ENCODE assay signal across 7 mouse cellular contexts in the genomic region with DNA sequence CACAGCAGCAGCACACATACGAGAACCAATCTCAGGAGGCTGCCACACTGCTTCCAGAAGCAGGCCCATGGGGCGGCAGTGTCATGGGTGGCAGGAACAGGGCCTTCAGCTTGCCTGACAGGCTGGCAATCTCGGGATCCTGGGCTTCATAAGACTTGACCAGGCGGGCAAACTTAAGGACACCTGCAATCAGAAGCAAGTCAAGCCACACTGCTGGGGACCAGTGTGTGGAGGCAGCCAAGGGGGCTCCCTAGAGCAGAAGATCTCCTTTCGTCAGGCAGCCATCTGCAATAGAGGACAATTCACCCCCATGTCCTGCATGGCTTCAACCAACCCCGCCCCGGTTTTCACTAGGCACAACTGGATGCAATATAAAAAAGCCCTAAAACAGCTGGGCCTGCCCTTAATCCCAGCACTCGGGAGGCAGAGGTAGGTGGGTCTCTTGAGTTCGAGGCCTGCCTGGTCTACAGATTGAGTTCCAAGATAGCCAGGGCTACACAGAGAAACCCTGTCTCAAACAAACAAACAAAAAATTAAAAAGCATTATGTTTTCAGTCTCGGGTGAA. TPM values are rescaled to one million over a fixed set of nuclear protein-coding genes. Genes with fewer than 3 reads are reported as not detected.
DNase-seq lines count a peak whose midpoint lies in the region; ATAC-seq and TF ChIP-seq lines count a peak whose summit lies in the region.

No protein-coding gene starts in this region.

- H3K27ac ChIP-seq in kidney, postnatal 0 days = peak overlapping the region; percentile 68
- peak overlapping the region; percentile 40 for H3K27ac ChIP-seq in embryonic facial prominence, embryonic 10.5 days (replicated peaks)
- H3K27ac ChIP-seq in intestine, embryonic 14.5 days (ENCODE audit: low read depth) = peak overlapping the region; percentile 6; the same call in 1 of the 2 replicates
- peak overlapping the region; percentile 94 for H3K27ac ChIP-seq in midbrain, embryonic 16.5 days (ENCODE audit: low read length)

- no peaks in the 10 kb centered on the region for H3K9me3 ChIP-seq in kidney, postnatal 0 days (replicated peaks; ENCODE audit: low read length)
- H3K9me3 ChIP-seq in embryonic facial prominence, embryonic 10.5 days = no peaks in the 10 kb centered on the region
- H3K9me3 ChIP-seq in intestine, embryonic 14.5 days (ENCODE audit: control insufficient read depth, low read length) = no peaks in the 10 kb centered on the region
- H3K9me3 ChIP-seq in midbrain, embryonic 16.5 days (replicated peaks; ENCODE audit: control insufficient read depth, low read length, poor library complexity, severe bottlenecking) = no peaks in the 10 kb centered on the region

- no peak for TF ChIP-seq CTCF in kidney, postnatal 0 days (IDR thresholded peaks at IDR 0.05; ENCODE audit: low read depth)

- DNase-seq in kidney, postnatal 0 days (ENCODE audit: low spot score) = no peak
- DNase-seq in kidney, postnatal 10 days = no peak
- no peak for DNase-seq in embryonic facial prominence, embryonic 10.5 days (ENCODE audit: low spot score)
- DNase-seq in intestine, embryonic 14.5 days (ENCODE audit: low spot score) = no peak
- no peak for DNase-seq in yolk sac, embryonic 10.5 days (ENCODE audit: low spot score)

- no peak for ATAC-seq in kidney, postnatal 0 days (replicated peaks; ENCODE audit: low FRiP score, low read depth)
- ATAC-seq in intestine, embryonic 14.5 days (replicated peaks; ENCODE audit: low FRiP score, low TSS enrichment, low read depth) = no peak
- no peak for ATAC-seq in midbrain, embryonic 16.5 days
- no peak for ATAC-seq in megakaryocyte progenitor cell, adult 5-6 weeks (replicated peaks; ENCODE audit: poor library complexity)

- H3K4me3 ChIP-seq in kidney, postnatal 0 days (replicated peaks; ENCODE audit: low read depth, low read length) = no peak overlapping the region
- peak overlapping the region; percentile 82 for H3K4me3 ChIP-seq in embryonic facial prominence, embryonic 10.5 days
- peak overlapping the region; percentile 59; the same call in 1 of the 2 replicates for H3K4me3 ChIP-seq in intestine, embryonic 14.5 days (ENCODE audit: low read depth, low read length)
- no peak overlapping the region; the same call in 1 of the 2 replicates for H3K4me3 ChIP-seq in midbrain, embryonic 16.5 days (ENCODE audit: low read depth, low read length)

- 0 out of 2 replicates have a peak, but pooled peaks cover 8% of the 10 kb centered on the region for H3K4me1 ChIP-seq in kidney, postnatal 0 days (replicated peaks; ENCODE audit: insufficient read depth, low read length)
- peaks cover 42% of the 10 kb centered on the region for H3K4me1 ChIP-seq in embryonic facial prominence, embryonic 10.5 days
- peaks cover 27% of the 10 kb centered on the region for H3K4me1 ChIP-seq in intestine, embryonic 14.5 days (replicated peaks; ENCODE audit: control insufficient read depth, insufficient read depth, low read length)
- H3K4me1 ChIP-seq in midbrain, embryonic 16.5 days (ENCODE audit: control insufficient read depth, insufficient read depth, low read length) = peaks cover 25% of the 10 kb centered on the region

- H3K27me3 ChIP-seq in kidney, postnatal 0 days (ENCODE audit: insufficient read depth, low read length) = no peaks in the 10 kb centered on the region
- no peaks in the 10 kb centered on the region for H3K27me3 ChIP-seq in embryonic facial prominence, embryonic 10.5 days (replicated peaks; ENCODE audit: low read depth, poor library complexity, severe bottlenecking)
- H3K27me3 ChIP-seq in intestine, embryonic 14.5 days (replicated peaks; ENCODE audit: control insufficient read depth, insufficient read depth, low read length) = no peaks in the 10 kb centered on the region
- no peaks in the 10 kb centered on the region for H3K27me3 ChIP-seq in midbrain, embryonic 16.5 days (ENCODE audit: control insufficient read depth, insufficient read depth, low read depth, low read length)

- no peak overlapping the region for H3K4me2 ChIP-seq in kidney, postnatal 0 days (ENCODE audit: low read length)
- H3K4me2 ChIP-seq in intestine, embryonic 14.5 days (ENCODE audit: low read length) = peak overlapping the region; percentile 71
- H3K4me2 ChIP-seq in midbrain, embryonic 16.5 days (ENCODE audit: low read length) = peak overlapping the region; percentile 79; the same call in 1 of the 2 replicates

- no peak overlapping the region for H3K9ac ChIP-seq in kidney, postnatal 0 days (ENCODE audit: low read depth, low read length)
- H3K9ac ChIP-seq in intestine, embryonic 14.5 days (ENCODE audit: low read length) = no peak overlapping the region
- no peak overlapping the region for H3K9ac ChIP-seq in midbrain, embryonic 16.5 days (ENCODE audit: low read depth, low read length)

- 78% methylated on average over 10 of the region's 10 CpGs for WGBS in kidney, postnatal 0 days
- WGBS in embryonic facial prominence, embryonic 10.5 days = 85% methylated on average over 10 of the region's 10 CpGs
- 83% methylated on average over 10 of the region's 10 CpGs for WGBS in intestine, embryonic 14.5 days
- 85% methylated on average over 10 of the region's 10 CpGs for WGBS in midbrain, embryonic 16.5 days

- H3K36me3 ChIP-seq in kidney, postnatal 0 days (ENCODE audit: insufficient read depth, low read length) = peaks cover 15% of the 10 kb centered on the region; the same call in 1 of the 2 replicates
- H3K36me3 ChIP-seq in embryonic facial prominence, embryonic 10.5 days (replicated peaks) = peaks cover 33% of the 10 kb centered on the region
- H3K36me3 ChIP-seq in intestine, embryonic 14.5 days (ENCODE audit: control insufficient read depth, insufficient read depth, low read length) = peaks cover 18% of the 10 kb centered on the region
- H3K36me3 ChIP-seq in midbrain, embryonic 16.5 days (ENCODE audit: control insufficient read depth, insufficient read depth, low read length) = peaks cover 17% of the 10 kb centered on the region

RNA-seq across cellular contexts. Expression of gene Ptpn6, which starts 0.8 kb away (rescaled TPM):
- 13.0 and 13.6 TPM in 2 replicates for polyA plus RNA-seq in kidney, postnatal 0 days (2015; fragmentation: Nextera tagmentation; extraction: Ambion mirVana)
- 9.3 and 10.4 TPM in 2 replicates for polyA plus RNA-seq in embryonic facial prominence, embryonic 10.5 days (2016; fragmentation: Nextera tagmentation; extraction: Ambion mirVana)
- polyA plus RNA-seq in intestine, embryonic 14.5 days (2014; fragmentation: Nextera tagmentation; extraction: Ambion mirVana) = 11.7 and 14.1 TPM in 2 replicates
- polyA plus RNA-seq in midbrain, embryonic 16.5 days (2015; fragmentation: Nextera tagmentation; extraction: Ambion mirVana) = 2.4 and 4.0 TPM in 2 replicates
- total RNA-seq in megakaryocyte progenitor cell, adult 5-6 weeks (2015) = 115 and 121 TPM in 2 replicates
- 398 and 466 TPM in 2 replicates for total RNA-seq in megakaryocyte progenitor cell, adult 5-6 weeks (2017)

RNA-seq across cellular contexts. Expression of gene Grcc10, which starts 1.9 kb away (rescaled TPM):
- polyA plus RNA-seq in kidney, postnatal 0 days (2015; fragmentation: Nextera tagmentation; extraction: Ambion mirVana) = 549 and 600 TPM in 2 replicates
- polyA plus RNA-seq in embryonic facial prominence, embryonic 10.5 days (2016; fragmentation: Nextera tagmentation; extraction: Ambion mirVana) = 425 and 454 TPM in 2 replicates
- 440 and 466 TPM in 2 replicates for polyA plus RNA-seq in intestine, embryonic 14.5 days (2014; fragmentation: Nextera tagmentation; extraction: Ambion mirVana)
- 665 and 679 TPM in 2 replicates for polyA plus RNA-seq in midbrain, embryonic 16.5 days (2015; fragmentation: Nextera tagmentation; extraction: Ambion mirVana)
- 171 and 179 TPM in 2 replicates for total RNA-seq in megakaryocyte progenitor cell, adult 5-6 weeks (2015)
- 99.5 and 133 TPM in 2 replicates for total RNA-seq in megakaryocyte progenitor cell, adult 5-6 weeks (2017)

RNA-seq across cellular contexts. Expression of gene Gm45234, which starts 16.5 kb away (rescaled TPM):
- polyA plus RNA-seq in kidney, postnatal 0 days (2015; fragmentation: Nextera tagmentation; extraction: Ambion mirVana) = not detected in 2 replicates
- polyA plus RNA-seq in embryonic facial prominence, embryonic 10.5 days (2016; fragmentation: Nextera tagmentation; extraction: Ambion mirVana) = not detected in 2 replicates
- polyA plus RNA-seq in intestine, embryonic 14.5 days (2014; fragmentation: Nextera tagmentation; extraction: Ambion mirVana) = not detected in 2 replicates
- not detected in 2 replicates for polyA plus RNA-seq in midbrain, embryonic 16.5 days (2015; fragmentation: Nextera tagmentation; extraction: Ambion mirVana)
- total RNA-seq in megakaryocyte progenitor cell, adult 5-6 weeks (2015) = not detected in 2 replicates
- not detected in 2 replicates for total RNA-seq in megakaryocyte progenitor cell, adult 5-6 weeks (2017)

RNA-seq across cellular contexts. Expression of gene Atn1, which starts 17.0 kb away (rescaled TPM):
- 13.0 and 13.7 TPM in 2 replicates for polyA plus RNA-seq in kidney, postnatal 0 days (2015; fragmentation: Nextera tagmentation; extraction: Ambion mirVana)
- 12.6 and 15.2 TPM in 2 replicates for polyA plus RNA-seq in embryonic facial prominence, embryonic 10.5 days (2016; fragmentation: Nextera tagmentation; extraction: Ambion mirVana)
- 12.1 TPM in 2 replicates for polyA plus RNA-seq in intestine, embryonic 14.5 days (2014; fragmentation: Nextera tagmentation; extraction: Ambion mirVana)
- 28.9 and 29.3 TPM in 2 replicates for polyA plus RNA-seq in midbrain, embryonic 16.5 days (2015; fragmentation: Nextera tagmentation; extraction: Ambion mirVana)
- 25.2 and 25.7 TPM in 2 replicates for total RNA-seq in megakaryocyte progenitor cell, adult 5-6 weeks (2015)
- 1.2 and 2.9 TPM in 2 replicates for total RNA-seq in megakaryocyte progenitor cell, adult 5-6 weeks (2017)

RNA-seq across cellular contexts. Expression of gene Phb2, which starts 27.2 kb away (rescaled TPM):
- 404 and 411 TPM in 2 replicates for polyA plus RNA-seq in kidney, postnatal 0 days (2015; fragmentation: Nextera tagmentation; extraction: Ambion mirVana)
- 473 and 496 TPM in 2 replicates for polyA plus RNA-seq in embryonic facial prominence, embryonic 10.5 days (2016; fragmentation: Nextera tagmentation; extraction: Ambion mirVana)
- 414 and 436 TPM in 2 replicates for polyA plus RNA-seq in intestine, embryonic 14.5 days (2014; fragmentation: Nextera tagmentation; extraction: Ambion mirVana)
- polyA plus RNA-seq in midbrain, embryonic 16.5 days (2015; fragmentation: Nextera tagmentation; extraction: Ambion mirVana) = 240 and 245 TPM in 2 replicates
- total RNA-seq in megakaryocyte progenitor cell, adult 5-6 weeks (2015) = 229 and 271 TPM in 2 replicates
- total RNA-seq in megakaryocyte progenitor cell, adult 5-6 weeks (2017) = 335 and 374 TPM in 2 replicates

Comparison
In these comparisons a context has a peak if more than half of its experiments do, and no peak if none do; other contexts are left out.
1. H3K27ac ChIP-seq: peak in every context shown above with its lines; median percentile 94 in midbrain, embryonic 16.5 days; 68 in kidney, postnatal 0 days; 40 in embryonic facial prominence, embryonic 10.5 days; 6 in intestine, embryonic 14.5 days.
2. H3K4me3 ChIP-seq: peak in embryonic facial prominence, embryonic 10.5 days (single experiment) and intestine, embryonic 14.5 days (single experiment); none in kidney, postnatal 0 days (single experiment) and midbrain, embryonic 16.5 days (single experiment).